Mouse (Mus musculus): Measurements from ENCODE around the gene Rin3.

DNA sequence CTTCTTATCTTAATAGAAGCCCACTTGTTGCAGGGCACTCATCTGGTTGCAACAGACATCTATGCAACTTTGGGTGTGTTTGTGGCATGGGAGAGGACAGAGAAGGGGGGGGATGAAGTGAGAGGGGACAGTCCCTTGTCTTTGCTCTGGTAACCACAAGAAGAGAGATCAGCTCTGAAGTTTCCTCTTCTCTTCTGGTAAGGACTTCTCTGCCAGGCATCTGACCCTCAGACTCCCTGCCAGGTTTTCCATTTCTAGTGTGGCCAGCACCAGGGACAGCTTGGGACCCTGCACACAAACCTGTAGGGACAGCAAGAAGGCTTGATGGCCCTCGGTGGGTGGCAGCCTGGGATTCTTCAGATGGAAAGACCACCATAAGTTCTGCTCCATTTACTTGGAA lies 68.1 kb downstream of the Rin3 start:
- no peak for TF ChIP-seq CTCF (IDR thresholded peaks at IDR 0.05)
- no peak for TF ChIP-seq EP300 (IDR thresholded peaks at IDR 0.05)

All from lung, postnatal 0 days (tissue).